8 mouse cellular contexts compared by ENCODE assay signal in the genomic region with DNA sequence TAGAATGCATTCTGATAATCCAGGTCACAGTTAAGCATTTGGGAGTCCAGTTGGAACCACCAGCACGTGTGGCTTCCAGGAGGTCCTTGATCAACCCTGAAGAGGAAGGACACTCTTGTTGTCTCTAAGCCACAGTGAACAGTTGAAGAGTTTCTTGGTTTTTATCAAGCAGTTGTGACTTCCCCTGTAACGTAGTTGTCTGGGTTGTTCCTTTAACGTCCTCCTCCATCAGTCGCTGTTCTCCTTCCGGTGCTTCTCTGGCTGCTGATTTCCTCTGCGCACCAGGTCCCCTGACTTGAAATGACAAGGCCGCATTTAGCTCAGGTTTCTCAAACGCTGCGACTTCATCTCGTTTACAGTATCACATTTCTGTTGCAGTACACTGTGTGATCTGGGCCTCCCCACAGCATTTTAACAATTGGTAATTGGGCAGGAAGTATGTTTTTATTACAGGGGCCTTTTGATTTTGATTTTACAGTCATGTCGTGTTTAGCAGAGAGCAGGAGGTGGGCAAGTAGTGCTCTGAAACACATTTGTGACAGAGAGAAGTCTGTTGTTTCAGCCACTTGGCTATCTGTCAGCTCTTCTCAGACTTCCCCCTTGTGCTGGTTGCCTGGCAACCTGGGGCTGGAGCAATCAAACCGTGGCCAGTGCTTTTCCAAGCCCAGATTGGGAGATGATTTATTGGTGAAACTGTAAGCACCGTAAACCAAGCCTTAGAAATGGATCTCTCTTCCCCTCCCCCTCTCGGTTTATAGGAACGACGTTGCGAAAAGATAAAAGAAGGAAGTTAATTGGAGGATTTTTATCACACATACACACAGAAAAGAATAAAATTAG.
A peak's percentile ranks its signal among the peaks of the same experiment; 100 is the strongest.
DNase-seq lines count a peak whose midpoint lies in the region; ATAC-seq and TF ChIP-seq lines count a peak whose summit lies in the region.

No protein-coding gene starts in this region.

- H3K4me1 ChIP-seq in brown adipose tissue, adult 24 weeks (ENCODE audit: control insufficient read depth, insufficient read depth, insufficient read length, low read length), result peaks cover 5% of the 10 kb centered on the region; the same call in 1 of the 2 replicates
- peaks cover 24% of the 10 kb centered on the region for H3K4me1 ChIP-seq in forebrain, embryonic 13.5 days
- H3K4me1 ChIP-seq in heart, postnatal 0 days (ENCODE audit: control insufficient read depth, insufficient read depth), result peaks cover 23% of the 10 kb centered on the region
- H3K4me1 ChIP-seq in liver, embryonic 12.5 days, result peaks cover 55% of the 10 kb centered on the region
- H3K4me1 ChIP-seq in stomach, embryonic 14.5 days (ENCODE audit: control insufficient read depth, insufficient read depth, low read length), result peaks cover 19% of the 10 kb centered on the region

- H3K36me3 ChIP-seq in forebrain, embryonic 13.5 days (ENCODE audit: poor library complexity, severe bottlenecking), result 0 out of 2 replicates have a peak, but pooled peaks cover 3% of the 10 kb centered on the region
- H3K36me3 ChIP-seq in heart, postnatal 0 days (replicated peaks; ENCODE audit: control insufficient read depth, insufficient read depth, low read length), result no peaks in the 10 kb centered on the region
- H3K36me3 ChIP-seq in liver, embryonic 12.5 days, result peaks cover 7% of the 10 kb centered on the region
- no peaks in the 10 kb centered on the region for H3K36me3 ChIP-seq in stomach, embryonic 14.5 days (ENCODE audit: control insufficient read depth, insufficient read depth, low read length)

- peak overlapping the region; percentile 40 for H3K4me2 ChIP-seq in forebrain, embryonic 13.5 days
- peak overlapping the region; percentile 28 for H3K4me2 ChIP-seq in heart, postnatal 0 days (ENCODE audit: low read depth, low read length)
- peak overlapping the region; percentile 30 for H3K4me2 ChIP-seq in liver, embryonic 12.5 days
- peak overlapping the region; percentile 20; the same call in 1 of the 2 replicates for H3K4me2 ChIP-seq in stomach, embryonic 14.5 days (replicated peaks; ENCODE audit: low read depth, low read length)

- H3K9me3 ChIP-seq in forebrain, embryonic 13.5 days (replicated peaks), result no peaks in the 10 kb centered on the region
- H3K9me3 ChIP-seq in heart, postnatal 0 days (replicated peaks; ENCODE audit: control insufficient read depth, low read length), result no peaks in the 10 kb centered on the region
- no peaks in the 10 kb centered on the region for H3K9me3 ChIP-seq in liver, embryonic 12.5 days (replicated peaks)
- H3K9me3 ChIP-seq in stomach, embryonic 14.5 days (ENCODE audit: control insufficient read depth, low read depth, low read length), result no peaks in the 10 kb centered on the region

- peak; percentile 77 for DNase-seq in B cell, adult 2 months
- DNase-seq in heart, postnatal 0 days (ENCODE audit: low spot score), result peak; percentile 69
- peak; percentile 87 for DNase-seq in kidney, postnatal 14 days

- H3K27ac ChIP-seq in brown adipose tissue, adult 24 weeks (replicated peaks; ENCODE audit: low read depth, low read length), result peak overlapping the region; percentile 71
- peak overlapping the region; percentile 90 for H3K27ac ChIP-seq in forebrain, embryonic 13.5 days
- H3K27ac ChIP-seq in heart, postnatal 0 days (ENCODE audit: low read depth), result peak overlapping the region; percentile 75
- H3K27ac ChIP-seq in liver, embryonic 12.5 days, result peak overlapping the region; percentile 68
- H3K27ac ChIP-seq in stomach, embryonic 14.5 days (ENCODE audit: low read length), result peak overlapping the region; percentile 78

- H3K4me3 ChIP-seq in brown adipose tissue, adult 24 weeks (ENCODE audit: insufficient read depth, low read depth, low read length), result no peak overlapping the region
- H3K4me3 ChIP-seq in forebrain, embryonic 13.5 days, result no peak overlapping the region
- H3K4me3 ChIP-seq in heart, postnatal 0 days (ENCODE audit: low read depth, low read length), result no peak overlapping the region
- H3K4me3 ChIP-seq in liver, embryonic 12.5 days, result no peak overlapping the region
- no peak overlapping the region for H3K4me3 ChIP-seq in stomach, embryonic 14.5 days (ENCODE audit: low read depth, low read length)

- WGBS in forebrain, embryonic 13.5 days, result 25% methylated on average over 17 of the region's 17 CpGs
- 6% methylated on average over 17 of the region's 17 CpGs for WGBS in heart, postnatal 0 days
- WGBS in liver, embryonic 12.5 days (ENCODE audit: insufficient replicate concordance), result 7% methylated on average over 17 of the region's 17 CpGs
- WGBS in stomach, embryonic 14.5 days, result 14% methylated on average over 17 of the region's 17 CpGs

- no peak for TF ChIP-seq EP300 in heart, postnatal 0 days (IDR thresholded peaks at IDR 0.05; ENCODE audit: low read depth)

- TF ChIP-seq CTCF in heart, postnatal 0 days (IDR thresholded peaks at IDR 0.05; ENCODE audit: low read depth), result no peak

- H3K9ac ChIP-seq in forebrain, embryonic 13.5 days, result peak overlapping the region; percentile 3; the same call in 1 of the 2 replicates
- H3K9ac ChIP-seq in heart, postnatal 0 days (replicated peaks; ENCODE audit: low read depth, low read length), result no peak overlapping the region
- peak overlapping the region; percentile 40; the same call in 1 of the 2 replicates for H3K9ac ChIP-seq in liver, embryonic 12.5 days
- H3K9ac ChIP-seq in stomach, embryonic 14.5 days (replicated peaks; ENCODE audit: low read depth, low read length), result no peak overlapping the region

- peak; percentile 91 for ATAC-seq in forebrain, embryonic 13.5 days
- ATAC-seq in heart, postnatal 0 days (ENCODE audit: insufficient read depth, low read depth), result peak; percentile 62; the same call in 1 of the 2 replicates
- ATAC-seq in liver, embryonic 12.5 days, result peak; percentile 46
- ATAC-seq in monocyte, adult 5-6 weeks (replicated peaks; ENCODE audit: insufficient number of reproducible peaks, low FRiP score, low TSS enrichment, poor library complexity, severe bottlenecking), result peak; percentile 77
- peak; percentile 37; the same call in 1 of the 2 replicates for ATAC-seq in stomach, embryonic 14.5 days (ENCODE audit: insufficient number of reproducible peaks, insufficient read depth, low FRiP score, low read depth)

- H3K27me3 ChIP-seq in forebrain, embryonic 13.5 days, result no peaks in the 10 kb centered on the region
- H3K27me3 ChIP-seq in heart, postnatal 0 days (ENCODE audit: control insufficient read depth, insufficient read depth, low read length), result no peaks in the 10 kb centered on the region
- no peaks in the 10 kb centered on the region for H3K27me3 ChIP-seq in liver, embryonic 12.5 days (replicated peaks)
- no peaks in the 10 kb centered on the region for H3K27me3 ChIP-seq in stomach, embryonic 14.5 days (ENCODE audit: control insufficient read depth, insufficient read depth, low read length)

Comparison
In these comparisons a context has a peak if more than half of its experiments do, and no peak if none do; other contexts are left out.
1. ATAC-seq: peak in every context shown above with its lines; median percentile 91 in forebrain, embryonic 13.5 days; 77 in monocyte, adult 5-6 weeks; 62 in heart, postnatal 0 days; 46 in liver, embryonic 12.5 days; 37 in stomach, embryonic 14.5 days.
2. H3K9ac ChIP-seq: peak in forebrain, embryonic 13.5 days (single experiment) and liver, embryonic 12.5 days (single experiment); none in heart, postnatal 0 days (single experiment) and stomach, embryonic 14.5 days (single experiment).
3. Peak in every context shown above with its lines, with median percentiles within 50 percentile points of each other: DNase-seq, H3K27ac ChIP-seq and H3K4me2 ChIP-seq.